Mouse (Mus musculus) liver, postnatal 0 days (tissue): ENCODE data around the gene Camkv. TPM values are rescaled to one million over a fixed set of nuclear protein-coding genes. Genes with fewer than 3 reads are reported as not detected.
A peak's percentile ranks its signal among the peaks of the same experiment; 100 is the strongest.

Experiments used
- ATAC-seq: fragments of 200-750 bp; cut with Nextera tagmentation; 2 replicates; pipeline ENCODE4 v1.8.0; 2017; ENCODE audit warnings: mild to moderate bottlenecking, moderate library complexity
- DNase-seq: peaks from one replicate; pipeline ENCODE4 v3.0.0-alpha.2; 2016
- H3K27ac ChIP-seq: fragments of 300-500 bp; sonication (generic); 2 replicates; pipeline ENCODE4 v1.5.1; 2014; ENCODE audit warnings: antibody characterized with exemption, moderate library complexity, mild to moderate bottlenecking, low read depth
- H3K27me3 ChIP-seq: fragments of 300-500 bp; sonication (generic); 2 replicates; pipeline ENCODE4 v1.6.1; 2014; ENCODE audit warnings: low read length, control low read depth, mixed read lengths; ENCODE audit not compliant: insufficient read depth
- H3K36me3 ChIP-seq: fragments of 300-500 bp; sonication (generic); replicated peaks from 2 replicates; pipeline ENCODE4 v1.6.1; 2014; ENCODE audit warnings: mild to moderate bottlenecking, control low read depth, low read length, moderate library complexity, mixed read lengths; ENCODE audit not compliant: insufficient read depth
- H3K4me1 ChIP-seq: fragments of 300-500 bp; sonication (generic); 2 replicates; pipeline ENCODE4 v1.6.1; 2014; ENCODE audit warnings: antibody characterized with exemption, mild to moderate bottlenecking, control low read depth; ENCODE audit not compliant: insufficient read depth
- H3K4me2 ChIP-seq: fragments of 300-500 bp; sonication (generic); 2 replicates; pipeline ENCODE4 v1.6.1; 2014; ENCODE audit warnings: low read depth, mild to moderate bottlenecking, low read length, moderate library complexity, mixed read lengths
- H3K4me3 ChIP-seq: fragments of 300-500 bp; sonication (generic); 2 replicates; pipeline ENCODE4 v1.5.1; 2014; ENCODE audit warnings: low read depth, low read length
- H3K9ac ChIP-seq: fragments of 300-500 bp; sonication (generic); replicated peaks from 2 replicates; pipeline ENCODE4 v1.6.1; 2014; ENCODE audit warnings: mild to moderate bottlenecking, moderate library complexity
- H3K9me3 ChIP-seq: fragments of 300-500 bp; sonication (generic); 2 replicates; pipeline ENCODE4 v1.6.1; 2016; ENCODE audit warnings: mild to moderate bottlenecking, control low read depth, low read length, mixed read lengths
- CTCF ChIP-seq: sonication (generic); IDR thresholded peaks from 2 replicates; pipeline ENCODE4 v1.5.1; 2016; ENCODE audit warnings: antibody characterized with exemption, low read depth
- EP300 ChIP-seq: IDR thresholded peaks from 2 replicates; pipeline ENCODE4 v1.6.1; 2016; ENCODE audit warnings: antibody characterized with exemption, low read depth, mild to moderate bottlenecking
- WGBS: fragments of 180-500 bp; shearing (Covaris S2); extraction: QIAGEN DNeasy Blood & Tissue Kit; methylation state at CpG from one replicate; pipeline ENCODE4 v1.1.7; 2014; ENCODE audit not compliant: insufficient replicate concordance; 5-methylcytosine and 5-hydroxymethylcytosine counted together
- polyA plus RNA-seq: library from polyadenylated mRNA; unstranded; fragments of >200 nt; fragmentation: Nextera tagmentation; extraction: Ambion mirVana; gene quantifications from 2 replicates; pipeline ENCODE4 v1.2.1, GENCODE M21; 2015

Gene Camkv
- polyA plus RNA-seq, 1 experiment from 2014 or later, result 0.09 TPM

GRCm38 (mm10) chr9:107963700-107964099, 28.2 kb downstream of the Camkv start:
- WGBS, result 16% methylated on average over 5 of the region's 5 CpGs
- H3K4me1 ChIP-seq, result peaks cover 4% of the 10 kb centered on the region; the same call in 1 of the 2 replicates
- H3K4me2 ChIP-seq, result no peak overlapping the region
- H3K9me3 ChIP-seq, result no peaks in the 10 kb centered on the region
- no peak overlapping the region for H3K4me3 ChIP-seq
- H3K27ac ChIP-seq, result no peak overlapping the region
- DNase-seq (peak; percentile 93), ATAC-seq (peak; percentile 80)
- no peak overlapping the region for H3K9ac ChIP-seq
- H3K36me3 ChIP-seq, result peaks cover 25% of the 10 kb centered on the region
- TF ChIP-seq CTCF (peak; percentile 98), EP300 (peak; percentile 23; the same call in 1 of the 2 replicates)
- no peaks in the 10 kb centered on the region for H3K27me3 ChIP-seq

GRCm38 (mm10) chr9:107964681-107965080, 29.2 kb downstream of the Camkv start:
- Histone ChIP-seq H3K9me3 (no peaks in the 10 kb centered on the region), H3K9ac (no peak overlapping the region), H3K27me3 (no peaks in the 10 kb centered on the region), H3K36me3 (peaks cover 24% of the 10 kb centered on the region), H3K4me2 (no peak overlapping the region), H3K4me1 (peaks cover 4% of the 10 kb centered on the region; the same call in 1 of the 2 replicates), H3K4me3 (no peak overlapping the region), H3K27ac (no peak overlapping the region)
- WGBS, result 87% methylated on average over 9 of the region's 9 CpGs
- DNase-seq (no peak), ATAC-seq (no peak)
- TF ChIP-seq EP300, result no peak
- no peak for TF ChIP-seq CTCF

DNA sequence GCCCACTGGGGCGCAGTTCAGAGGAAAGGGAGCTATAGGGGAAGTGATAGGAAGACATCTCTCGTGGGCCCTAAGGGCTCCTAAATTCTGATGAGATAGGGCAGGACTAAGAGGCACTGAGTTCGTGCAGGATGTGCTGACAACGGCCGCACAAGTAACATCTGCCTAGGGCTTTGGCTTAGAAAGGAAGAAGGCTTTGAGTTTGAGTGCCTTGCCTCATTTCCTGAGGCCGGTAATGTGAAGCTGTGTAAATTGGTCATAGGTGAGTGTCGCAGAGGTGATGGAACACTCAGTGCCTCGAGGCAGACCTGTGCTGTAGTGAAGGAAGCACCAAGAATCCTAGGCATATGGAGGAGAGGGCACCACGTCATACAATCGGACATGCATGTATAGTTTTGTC, 31.2 kb downstream of the Camkv start:
- no peaks in the 10 kb centered on the region for H3K27me3 ChIP-seq
- no peak for ATAC-seq
- H3K9ac ChIP-seq, result no peak overlapping the region
- WGBS, result 55% methylated on average over 10 of the region's 10 CpGs
- H3K4me3 ChIP-seq, result no peak overlapping the region
- H3K4me2 ChIP-seq, result no peak overlapping the region
- H3K4me1 ChIP-seq, result peaks cover 15% of the 10 kb centered on the region
- H3K9me3 ChIP-seq, result no peaks in the 10 kb centered on the region
- peaks cover 15% of the 10 kb centered on the region for H3K36me3 ChIP-seq
- DNase-seq, result no peak
- H3K27ac ChIP-seq, result 0 out of 2 replicates have a peak overlapping the region, but pooled peaks have one; percentile 6
- no peak for TF ChIP-seq EP300
- no peak for TF ChIP-seq CTCF

DNA sequence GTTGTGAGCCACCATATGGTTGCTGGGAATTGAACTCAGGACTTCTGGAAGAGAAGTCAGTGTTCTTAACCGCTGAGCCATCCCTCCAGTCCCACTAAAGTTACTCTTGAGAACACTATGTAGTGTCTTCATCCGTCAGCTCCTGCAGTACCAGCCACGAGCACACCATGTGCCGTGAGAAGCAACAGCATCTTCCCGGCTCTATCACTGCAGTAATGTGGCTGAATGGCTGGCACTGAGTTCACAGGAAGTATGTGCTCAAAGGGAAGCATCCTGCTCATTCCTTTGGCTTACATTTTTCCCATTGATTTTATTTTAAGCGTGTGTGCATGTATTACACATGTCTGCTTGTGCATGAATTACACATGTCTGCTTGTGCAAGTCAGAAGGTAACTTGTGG, 32.0 kb downstream of the Camkv start:
- 78% methylated on average over 6 of the region's 6 CpGs for WGBS
- TF ChIP-seq EP300 (no peak), CTCF (no peak)
- H3K27ac ChIP-seq, result no peak overlapping the region

DNA sequence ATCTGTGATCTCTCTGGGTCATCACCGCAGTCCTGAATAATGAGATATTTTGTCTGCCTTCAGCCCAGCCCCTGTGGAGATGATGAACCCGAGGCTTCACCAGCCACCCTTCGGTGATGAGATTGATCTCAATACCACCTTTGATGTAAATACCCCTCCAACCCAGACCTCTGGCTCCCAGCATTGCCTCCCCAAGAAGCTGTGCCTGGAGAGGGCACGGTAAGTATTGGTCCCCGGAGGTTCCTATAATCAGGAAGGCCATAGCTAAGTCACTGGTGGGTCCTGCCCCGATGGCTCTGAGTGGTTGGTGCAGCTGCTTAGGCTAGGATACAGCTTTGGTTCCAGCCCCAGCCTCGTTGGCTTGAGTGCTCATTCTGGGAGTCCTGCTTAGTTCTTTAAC, 33.1 kb downstream of the Camkv start:
- Histone ChIP-seq H3K36me3 (peaks cover 4% of the 10 kb centered on the region), H3K9me3 (no peaks in the 10 kb centered on the region), H3K4me2 (no peak overlapping the region), H3K27me3 (no peaks in the 10 kb centered on the region), H3K4me3 (no peak overlapping the region), H3K4me1 (peaks cover 31% of the 10 kb centered on the region), H3K27ac (no peak overlapping the region), H3K9ac (no peak overlapping the region)
- ATAC-seq, result no peak
- no peak for DNase-seq
- 88% methylated on average over 7 of the region's 7 CpGs for WGBS
- TF ChIP-seq CTCF, result no peak
- TF ChIP-seq EP300, result no peak

More for the DNA sequence above, 32.0 kb downstream of the Camkv start:
- DNase-seq (no peak), ATAC-seq (no peak)
- no peaks in the 10 kb centered on the region for H3K27me3 ChIP-seq
- no peak overlapping the region for H3K4me3 ChIP-seq
- peaks cover 21% of the 10 kb centered on the region for H3K4me1 ChIP-seq
- no peak overlapping the region for H3K4me2 ChIP-seq
- H3K9ac ChIP-seq, result no peak overlapping the region
- H3K36me3 ChIP-seq, result peaks cover 10% of the 10 kb centered on the region
- no peaks in the 10 kb centered on the region for H3K9me3 ChIP-seq

GRCm38 (mm10) chr9:107970311-107970710, 34.8 kb downstream of the Camkv start:
- 89% methylated on average over 5 of the region's 5 CpGs for WGBS
- Histone ChIP-seq H3K27me3 (no peaks in the 10 kb centered on the region), H3K9ac (no peak overlapping the region), H3K4me2 (no peak overlapping the region), H3K4me3 (no peak overlapping the region), H3K36me3 (peaks cover 4% of the 10 kb centered on the region; the same call in 1 of the 2 replicates), H3K27ac (0 out of 2 replicates have a peak overlapping the region, but pooled peaks have one; percentile 96), H3K9me3 (no peaks in the 10 kb centered on the region), H3K4me1 (peaks cover 44% of the 10 kb centered on the region)
- TF ChIP-seq EP300 (no peak), CTCF (no peak)
- no peak for DNase-seq
- no peak for ATAC-seq
